Mouse (Mus musculus): ENCODE data around the gene Gm5269.

The Gm5269 gene

DNA sequence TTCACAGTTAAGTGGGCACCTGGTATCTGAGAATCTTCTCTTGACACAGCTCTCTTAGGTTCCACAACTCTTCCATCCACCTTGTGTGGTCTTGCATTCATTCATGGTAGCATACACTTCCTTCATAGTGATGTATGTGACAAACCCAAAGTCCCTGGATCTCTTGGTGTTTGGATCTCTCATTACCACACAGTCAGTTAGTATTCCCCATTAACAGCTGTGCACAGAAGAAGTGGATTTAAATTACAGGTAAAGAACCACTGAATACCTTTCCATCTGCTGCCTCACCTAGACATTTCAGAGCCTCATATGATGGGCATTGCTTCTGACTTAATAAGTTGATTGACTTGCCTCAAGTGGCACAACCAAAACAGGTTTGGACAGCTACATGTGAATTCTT lies at the start of gene Gm5269:
TSS of gene Gm5269 (minus strand) at position 101 of the 400 bp plus-strand sequence.
- no peak for DNase-seq (ENCODE audit: low read depth, low spot score)

DNA sequence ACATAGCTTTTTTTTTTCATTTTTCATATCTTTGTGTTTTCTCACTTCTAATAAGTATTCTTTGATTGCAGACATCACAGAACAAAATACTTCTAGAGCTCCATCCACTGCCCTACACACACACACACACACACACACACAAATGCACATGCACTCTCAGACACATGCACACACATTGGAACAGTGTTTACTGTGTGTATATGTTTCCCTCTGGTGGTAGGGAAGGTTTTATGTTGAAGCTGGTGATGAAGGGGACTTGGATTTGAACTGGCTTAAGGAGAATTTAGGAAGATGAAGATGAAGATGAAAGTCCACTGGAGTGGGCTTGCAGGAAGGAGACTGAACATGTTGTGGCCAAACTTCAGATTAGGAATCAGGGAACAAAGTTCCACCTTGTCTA lies 41.1 kb upstream of the Gm5269 start:
- no peak for DNase-seq (ENCODE audit: low read depth, low spot score)

- DNase-seq (ENCODE audit: low read depth, low spot score): no peak
Measured at GRCm38 (mm10) chr1:45926911-45927310, 36.8 kb upstream of the Gm5269 start.

GRCm38 (mm10) chr1:45926393-45926763 lies 36.3 kb upstream of the Gm5269 start, which contains the start of gene Slc40a1:
Slc40a1 (minus strand) TSS chr1:45926523.
- no peak for DNase-seq (ENCODE audit: low read depth, low spot score)

GRCm38 (mm10) chr1:45925500-45926392 lies 35.7 kb upstream of the Gm5269 start:
- DNase-seq (ENCODE audit: low read depth, low spot score): peak; percentile 54

DNA sequence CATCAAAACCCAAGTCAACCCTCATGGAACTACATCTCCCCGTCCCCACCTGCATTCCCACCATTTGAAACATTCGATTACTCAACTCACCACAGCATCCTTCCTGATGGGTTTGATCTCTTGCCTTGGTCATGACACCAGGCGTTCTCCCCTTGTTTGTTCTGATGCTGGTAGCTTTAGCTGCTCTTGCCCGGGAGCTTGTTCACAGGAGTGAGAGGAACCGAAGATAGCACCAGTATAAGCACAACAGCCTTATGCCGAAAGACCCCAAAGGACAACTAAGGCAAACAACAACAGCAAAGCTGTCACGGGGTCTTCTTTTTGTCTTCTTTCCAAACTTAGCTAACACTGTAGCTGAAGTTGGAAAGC lies 35.0 kb upstream of the Gm5269 start:
- DNase-seq (ENCODE audit: low read depth, low spot score): no peak

DNA sequence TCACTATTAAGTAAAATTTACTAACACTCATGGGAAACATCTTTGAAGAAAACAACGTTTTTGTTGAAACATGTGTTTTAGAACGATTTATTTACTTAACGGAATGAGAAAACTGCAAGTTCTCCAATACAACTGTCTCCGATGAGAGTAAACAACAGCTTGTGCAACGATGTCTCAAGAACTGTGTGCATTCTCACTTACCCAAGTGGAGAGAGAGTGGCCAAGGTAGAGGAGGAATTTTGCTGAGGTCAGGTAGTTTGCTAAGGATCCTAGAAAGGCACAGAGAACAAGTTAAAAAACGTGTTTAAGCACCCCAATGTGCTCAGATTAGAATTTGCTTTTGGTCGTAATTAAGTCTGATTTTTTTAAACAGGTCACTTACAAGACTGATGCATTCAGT lies 34.4 kb upstream of the Gm5269 start:
- DNase-seq (ENCODE audit: low read depth, low spot score): no peak

DNA sequence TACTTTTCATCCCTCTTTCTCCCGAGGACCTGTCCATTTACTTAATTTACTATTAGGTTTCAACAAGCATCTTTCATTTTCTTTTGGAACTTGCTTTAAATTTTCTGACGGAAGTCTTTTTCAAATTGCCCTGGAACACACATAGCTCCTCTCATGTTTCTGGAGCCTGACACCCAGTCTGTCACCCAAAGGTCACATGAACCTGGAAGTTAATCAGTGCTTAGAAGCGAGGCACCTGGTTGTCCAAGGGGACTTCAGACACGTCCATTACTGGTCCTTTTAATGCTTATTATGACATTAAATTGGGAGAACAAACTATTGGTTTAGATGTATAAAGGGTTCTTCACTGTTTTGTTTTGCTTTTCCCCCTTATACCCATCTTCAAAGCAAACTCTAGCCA lies 33.2 kb upstream of the Gm5269 start:
- no peak for DNase-seq (ENCODE audit: low read depth, low spot score)

DNA sequence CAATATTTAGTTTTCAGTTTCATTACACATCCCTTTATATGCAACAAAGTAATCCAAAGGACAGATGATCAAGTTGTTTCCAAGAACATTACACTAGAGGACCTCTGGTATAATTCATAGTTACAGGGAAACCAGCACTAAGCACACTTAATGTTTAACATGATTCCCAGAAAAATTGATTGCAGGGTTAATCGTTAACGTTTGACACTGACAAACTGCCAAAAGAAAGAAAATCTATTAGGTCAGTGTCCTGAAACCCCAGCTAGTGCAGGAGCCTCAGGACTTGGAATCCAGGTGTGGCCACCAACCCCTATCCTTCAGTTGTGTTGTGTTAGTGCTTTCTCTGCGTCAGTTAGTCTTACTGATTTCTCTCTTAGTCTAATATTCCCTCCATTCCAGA lies 30.6 kb upstream of the Gm5269 start:
- no peak for DNase-seq (ENCODE audit: low read depth, low spot score)

DNA sequence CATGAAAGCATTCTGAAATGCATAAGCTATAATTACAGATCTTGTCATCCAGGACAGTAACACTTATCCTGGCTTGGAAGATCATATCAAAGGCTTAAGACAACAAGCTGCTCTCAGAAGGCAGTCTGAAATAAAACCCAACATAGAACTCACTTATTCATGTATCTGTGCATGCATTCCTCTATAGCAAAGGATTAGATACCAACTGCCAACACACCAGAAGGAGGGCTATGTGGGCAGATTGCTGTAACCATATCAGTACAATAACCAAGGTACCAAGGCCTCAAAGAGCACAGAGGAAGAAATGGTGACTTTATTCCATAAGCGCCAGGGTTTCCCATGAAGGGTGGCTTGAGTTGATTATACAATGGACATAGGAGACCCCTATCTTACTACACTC lies 29.7 kb upstream of the Gm5269 start:
- no peak for DNase-seq (ENCODE audit: low read depth, low spot score)

DNA sequence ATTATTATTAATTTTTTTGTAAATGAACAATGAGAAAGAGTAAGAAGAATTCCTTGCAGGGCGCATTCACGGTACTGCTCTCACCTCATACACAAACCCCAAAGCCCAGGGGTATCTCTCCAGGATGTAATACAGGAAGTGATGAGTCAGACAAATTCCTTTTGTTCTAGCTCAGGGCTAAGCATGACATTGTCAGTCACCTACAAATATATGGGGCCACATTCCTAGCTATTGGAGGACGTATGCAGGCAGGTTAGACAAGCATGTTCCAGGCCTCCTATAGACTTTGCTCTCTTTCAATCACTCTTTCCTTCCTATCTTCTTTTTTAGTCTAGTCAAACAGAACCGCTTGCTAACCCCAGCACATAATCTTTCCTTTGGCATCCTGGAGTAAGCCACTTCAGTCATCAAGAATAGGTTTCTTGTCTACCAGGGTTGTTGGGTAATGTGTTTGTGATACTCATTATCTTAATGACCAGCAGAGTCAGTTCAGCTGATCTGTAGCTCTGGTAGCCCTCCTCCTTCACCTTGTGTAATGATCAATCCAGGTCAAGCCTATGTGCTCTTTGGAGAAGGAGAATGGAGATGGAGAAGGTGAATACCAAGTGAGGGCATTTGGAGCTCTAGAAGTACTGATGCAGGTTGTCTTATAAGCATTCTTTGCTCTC lies 27.2 kb upstream of the Gm5269 start:
- DNase-seq (ENCODE audit: low read depth, low spot score): no peak

- DNase-seq (ENCODE audit: low read depth, low spot score): no peak
Measured at GRCm38 (mm10) chr1:45916174-45916573, 26.1 kb upstream of the Gm5269 start.

DNA sequence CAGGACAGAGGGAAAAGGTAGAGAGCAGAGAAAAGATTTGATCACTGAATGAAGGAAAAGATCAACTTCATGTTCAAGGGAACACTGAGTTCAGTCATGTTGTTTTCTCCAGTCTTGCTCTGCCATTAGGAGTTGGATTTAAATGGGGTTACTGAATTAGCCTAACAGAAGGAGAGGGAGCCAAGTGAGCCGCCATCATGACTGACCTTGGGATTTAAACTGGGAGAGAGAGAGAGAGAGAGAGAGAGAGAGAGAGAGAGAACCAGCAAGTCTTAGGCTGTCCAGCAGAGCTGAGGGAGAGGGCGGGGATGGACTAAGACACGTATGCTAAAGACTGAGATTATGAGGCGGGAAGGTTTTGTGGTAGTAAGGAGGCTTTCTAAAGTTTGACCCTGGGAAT lies 24.2 kb upstream of the Gm5269 start:
- no peak for DNase-seq (ENCODE audit: low read depth, low spot score)

GRCm38 (mm10) chr1:45905107-45905821 lies 15.2 kb upstream of the Gm5269 start:
- DNase-seq (ENCODE audit: low read depth, low spot score): peak; percentile 20

DNA sequence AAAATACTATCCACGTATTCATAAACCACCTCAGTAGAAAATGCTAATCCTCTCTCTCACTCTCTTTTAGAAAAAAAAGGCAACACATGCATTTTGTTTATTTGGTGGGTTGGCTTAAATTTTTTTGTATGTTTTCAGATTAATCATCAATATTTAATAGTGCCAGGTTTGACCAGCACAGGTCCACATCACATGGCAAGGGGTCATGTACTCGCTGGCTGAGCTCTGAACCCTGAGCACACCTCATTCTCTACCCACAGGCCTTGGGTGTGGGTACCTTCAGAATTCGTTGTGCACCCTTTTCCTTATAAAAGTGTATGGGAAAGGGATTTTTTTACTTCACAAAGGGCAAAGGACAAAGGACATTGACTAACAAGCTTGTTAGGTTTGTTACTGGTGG lies 14.1 kb upstream of the Gm5269 start:
- no peak for DNase-seq (ENCODE audit: low read depth, low spot score)

- no peak for DNase-seq (ENCODE audit: low read depth, low spot score)
Measured at GRCm38 (mm10) chr1:45898044-45898443, 8.0 kb upstream of the Gm5269 start.

DNA sequence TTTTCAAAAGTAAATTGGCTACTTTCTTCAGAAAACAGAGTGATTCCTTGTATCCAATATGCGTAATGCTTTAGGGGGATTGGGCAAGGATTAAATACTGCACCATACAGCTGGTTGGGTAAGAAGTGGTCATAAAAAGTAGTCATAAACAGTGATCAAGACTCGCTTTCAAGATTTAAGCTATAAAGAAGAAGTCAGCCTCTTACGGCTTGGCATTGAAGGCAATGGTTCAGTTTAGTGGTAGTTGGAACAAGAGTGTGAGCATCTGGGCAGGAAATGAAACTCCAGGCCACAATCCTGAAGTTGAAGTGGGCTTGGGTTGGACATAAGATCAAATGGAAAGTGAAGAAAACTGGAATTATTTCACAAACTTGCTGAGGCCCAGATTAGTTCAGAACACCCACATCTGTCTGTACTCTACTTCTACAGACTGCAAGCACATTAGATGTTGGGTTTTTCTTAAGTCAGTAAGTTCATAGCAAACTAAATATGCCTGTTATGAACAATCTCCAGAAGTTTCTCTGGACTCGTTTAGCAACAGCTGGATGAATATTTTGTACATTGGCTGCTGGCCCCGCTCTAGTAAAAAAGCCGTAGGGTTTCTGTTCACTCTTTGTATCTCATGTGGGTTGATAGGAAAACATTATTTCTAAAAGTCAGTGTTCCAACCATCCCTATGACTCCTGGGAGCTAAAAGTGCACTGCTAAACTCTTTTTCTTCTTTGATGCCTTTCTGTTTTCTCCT lies 4.3 kb upstream of the Gm5269 start:
- no peak for DNase-seq (ENCODE audit: low read depth, low spot score)

- DNase-seq (ENCODE audit: low read depth, low spot score): no peak
Measured at GRCm38 (mm10) chr1:45891986-45892385, 1.9 kb upstream of the Gm5269 start.

- DNase-seq (ENCODE audit: low read depth, low spot score): no peak
Measured at GRCm38 (mm10) chr1:45886800-45887199, 3.3 kb downstream of the Gm5269 start.

- DNase-seq (ENCODE audit: low read depth, low spot score): no peak
Measured at GRCm38 (mm10) chr1:45883378-45883777, 6.7 kb downstream of the Gm5269 start.

- no peak for DNase-seq (ENCODE audit: low read depth, low spot score)
Measured at GRCm38 (mm10) chr1:45882076-45882475, 8.0 kb downstream of the Gm5269 start.

All from retina, postnatal 7 days (tissue).